Mouse (Mus musculus) left cerebral cortex, adult 18-20 months (tissue): ENCODE data around the gene Nlgn1. TPM values are rescaled to one million over a fixed set of nuclear protein-coding genes. Genes with fewer than 3 reads are reported as not detected.

Source experiments
- DNase-seq, 2 experiments: peaks; one replicate each; pipeline ENCODE4 v3.0.0; 2021 to 2022; ENCODE audit warnings: low spot score in 2 of 2, mixed read lengths in 1 of 2
- total RNA-seq, 2 experiments: library from RNA; stranded (reverse); gene quantifications; 2 replicates each; pipeline ENCODE4 v1.2.3; 2021

Gene Nlgn1
- total RNA-seq, 2 experiments from 2014 or later, result 97.0 to 103 TPM

- peak in 1 of 2 experiments; percentile 14 for DNase-seq
These were observed 236.7 kb downstream of the Nlgn1 start for GRCm38 (mm10) chr3:26095551-26095950.

- no peak for DNase-seq
These were observed 262.9 kb downstream of the Nlgn1 start for GRCm38 (mm10) chr3:26069366-26069765.

DNA sequence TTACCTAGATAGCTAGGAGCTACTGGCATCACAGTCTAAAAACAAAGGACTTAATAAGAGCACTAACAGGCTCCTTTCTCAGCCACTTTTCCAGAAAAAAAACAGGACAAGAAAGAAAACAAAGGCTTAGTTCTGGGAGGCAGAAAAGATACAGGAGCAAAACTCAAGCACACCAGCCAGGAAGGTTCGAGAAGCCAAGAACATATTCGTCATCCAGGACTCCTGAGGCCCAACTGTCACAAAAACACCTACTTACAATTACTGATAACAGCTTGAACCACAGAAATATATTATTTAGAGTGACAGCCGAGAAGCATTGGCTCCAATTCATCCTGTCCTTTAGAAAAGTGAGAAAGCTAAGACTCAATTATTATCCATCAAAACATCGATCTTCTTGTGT lies 281.5 kb downstream of the Nlgn1 start:
- DNase-seq, result no peak

DNA sequence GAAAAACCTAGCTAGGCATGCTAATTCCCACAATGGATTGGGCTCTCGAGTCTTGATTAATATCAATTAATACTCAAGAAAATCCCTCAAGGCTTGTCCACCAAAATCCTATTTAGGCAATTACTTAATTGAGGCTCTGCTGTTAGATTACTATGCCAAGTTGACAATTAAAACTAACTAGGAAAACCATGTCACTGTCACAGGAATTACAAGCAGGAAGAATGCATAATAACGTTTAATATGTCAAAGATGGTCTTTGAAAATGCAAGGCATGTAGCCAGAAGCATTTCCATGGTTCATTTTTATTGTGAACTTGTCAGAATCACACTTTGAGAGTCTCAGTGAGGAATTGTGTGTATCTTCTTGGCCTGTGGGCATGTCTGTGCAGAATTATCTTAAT lies 289.3 kb downstream of the Nlgn1 start:
- no peak for DNase-seq

DNA sequence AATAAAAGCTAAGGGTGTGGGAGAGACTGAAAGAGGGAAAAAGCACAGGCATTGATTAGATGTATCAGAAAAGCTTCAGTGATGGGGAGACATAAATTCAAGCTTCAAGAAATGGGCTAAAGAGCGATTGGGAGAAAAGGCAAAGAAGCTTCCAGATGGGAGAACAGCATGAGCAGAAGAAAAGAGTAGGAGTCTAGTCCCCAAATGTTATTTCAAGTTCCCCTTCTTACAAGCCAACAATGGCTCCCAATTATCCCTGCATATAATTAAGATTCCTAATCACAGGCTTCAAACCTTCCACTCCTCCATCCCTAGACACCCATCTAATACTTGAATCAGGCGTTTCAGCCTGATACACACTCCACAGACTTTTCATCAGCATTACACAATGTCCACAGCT lies 292.6 kb downstream of the Nlgn1 start:
- no peak for DNase-seq

DNA sequence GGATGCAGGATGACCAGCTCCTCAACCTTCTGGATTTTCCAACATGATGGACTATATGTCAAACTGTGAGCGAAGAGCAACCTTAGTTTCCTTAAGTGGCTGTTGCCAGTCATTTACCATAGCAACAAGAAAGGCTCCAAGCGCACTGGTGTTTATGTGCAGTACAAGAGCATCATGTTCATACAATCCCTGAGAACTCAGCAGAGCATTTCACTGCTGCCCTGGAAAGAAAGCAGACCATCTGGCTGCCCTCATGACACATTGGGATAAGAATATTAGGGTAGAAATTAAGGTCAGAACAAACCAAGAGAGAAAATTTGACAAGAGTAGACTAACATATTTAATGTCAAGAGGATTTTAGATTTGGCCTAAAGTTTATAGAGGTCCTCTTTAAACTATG lies 306.2 kb downstream of the Nlgn1 start:
- no peak for DNase-seq

DNA sequence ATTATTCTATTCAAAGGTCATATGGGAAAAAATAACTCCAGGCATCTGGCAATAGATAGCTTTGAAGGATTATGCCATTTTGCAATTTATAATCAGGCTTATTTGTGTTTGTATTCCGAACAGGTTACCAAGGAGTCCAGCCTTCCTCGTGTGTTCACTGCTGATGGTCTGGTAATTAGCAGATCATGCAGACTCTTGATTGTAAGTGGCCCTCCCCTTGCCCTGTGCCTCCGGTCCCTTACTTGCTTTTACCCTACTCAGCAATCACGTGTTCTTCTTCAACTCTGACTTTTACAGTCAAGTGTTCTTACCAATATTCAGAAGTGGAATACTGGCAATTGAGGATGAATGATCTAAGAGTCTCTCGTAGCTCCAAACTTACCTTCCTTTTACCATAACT lies 309.0 kb downstream of the Nlgn1 start:
- no peak for DNase-seq

DNA sequence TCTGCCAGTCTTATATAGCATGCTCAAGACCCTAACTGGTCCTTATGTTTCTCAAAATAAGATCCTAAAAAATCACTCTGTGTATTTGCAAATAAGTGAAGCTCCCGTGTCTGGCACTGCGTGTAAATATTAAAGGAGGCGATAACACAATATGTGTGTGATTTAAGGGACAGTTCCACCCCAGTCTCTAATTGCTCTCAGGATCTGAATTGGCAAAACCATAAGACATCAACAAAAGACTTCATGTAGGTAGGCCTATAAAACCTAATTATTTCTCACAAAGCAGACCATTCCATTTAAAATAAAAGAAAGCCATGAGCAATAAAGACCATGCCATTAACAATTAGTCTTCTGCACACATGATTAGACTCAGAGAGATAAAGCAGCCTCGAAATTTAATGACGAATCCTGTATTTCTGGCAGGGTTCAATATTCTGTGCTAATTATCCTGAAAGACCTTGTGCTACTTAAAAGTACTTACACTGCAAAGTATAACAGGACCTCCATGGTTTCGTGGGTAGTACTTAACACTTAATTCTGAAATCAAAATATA lies 310.6 kb downstream of the Nlgn1 start:
- DNase-seq, result no peak

DNA sequence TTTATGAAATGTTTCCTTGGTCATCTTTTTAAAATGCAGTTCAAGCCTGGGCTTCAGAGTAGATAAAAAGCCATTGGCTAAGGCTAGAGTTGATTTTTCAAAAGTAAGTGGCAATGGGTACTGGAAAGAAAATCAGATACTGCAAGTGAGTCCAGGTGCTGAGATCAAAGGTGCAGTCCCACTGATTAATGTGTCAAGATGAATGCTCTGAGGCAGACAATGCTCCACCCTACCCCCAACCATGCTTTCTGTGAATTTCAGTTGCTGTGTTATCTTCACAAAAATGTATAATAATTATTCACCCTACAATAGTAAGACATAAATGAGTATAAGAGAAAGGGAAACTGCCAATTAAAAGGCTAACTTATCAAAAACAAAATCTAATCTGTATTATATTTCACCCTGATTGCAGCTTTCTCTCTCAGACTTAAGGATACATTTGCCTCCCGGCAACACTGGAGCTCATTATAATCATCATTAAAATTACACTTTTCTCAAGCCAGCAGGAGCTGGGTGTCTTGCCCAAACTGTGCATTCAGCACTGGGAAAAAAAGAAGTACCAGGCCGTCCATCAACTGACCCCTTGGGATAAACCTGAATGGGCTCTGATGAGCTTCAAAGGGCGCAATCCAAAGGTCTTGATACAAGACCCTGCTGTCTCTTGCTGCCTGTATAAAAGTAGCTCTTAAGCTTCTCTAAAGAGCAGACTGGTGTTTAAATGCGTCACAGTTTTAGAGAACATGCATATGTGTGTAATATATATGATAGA lies 320.8 kb downstream of the Nlgn1 start:
- DNase-seq, result no peak

GRCm38 (mm10) chr3:26002863-26003608 lies 329.2 kb downstream of the Nlgn1 start:
- DNase-seq, result no peak

DNA sequence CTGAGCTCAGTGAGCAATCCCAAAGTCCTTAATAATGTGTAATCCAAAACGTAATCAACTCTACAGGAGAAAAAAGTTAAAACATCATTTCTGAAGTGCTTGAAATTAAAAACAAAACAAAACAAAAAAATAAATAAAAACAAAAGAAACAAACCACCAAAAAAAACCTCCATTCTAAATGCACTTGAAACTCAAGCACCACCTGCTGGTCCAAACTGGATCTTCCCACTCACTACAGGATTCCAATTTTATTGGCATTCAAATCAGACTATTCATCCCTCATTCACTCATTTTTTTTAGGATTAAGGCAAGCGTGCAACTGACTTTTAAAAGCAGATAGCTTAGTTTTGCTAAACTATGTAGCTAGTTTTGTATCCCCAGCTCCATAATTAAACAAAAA lies 329.9 kb downstream of the Nlgn1 start:
- DNase-seq, result peak in 1 of 2 experiments; percentile 19

GRCm38 (mm10) chr3:25967546-25967945 lies 364.7 kb downstream of the Nlgn1 start:
- DNase-seq, result no peak

DNA sequence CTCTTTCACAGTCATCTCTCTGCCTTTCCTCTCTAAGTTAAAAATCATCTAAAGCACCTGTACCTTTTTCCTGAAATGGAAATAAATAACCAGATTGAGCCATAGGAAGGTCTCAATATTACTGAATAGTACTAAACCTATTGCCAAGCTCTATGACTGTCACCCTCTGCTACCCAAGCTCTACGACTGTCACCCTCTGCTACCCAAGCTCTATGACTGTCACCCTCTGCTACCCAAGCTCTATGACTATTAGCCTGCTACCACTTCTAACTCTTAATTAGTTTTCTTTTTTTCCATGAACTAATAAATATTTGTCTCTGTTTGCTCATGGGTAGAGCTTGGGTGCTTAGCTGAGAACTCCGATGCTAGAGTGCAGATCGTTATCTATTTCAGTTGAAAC lies 368.0 kb downstream of the Nlgn1 start:
- DNase-seq, result no peak

- no peak for DNase-seq
These were observed 368.7 kb downstream of the Nlgn1 start for GRCm38 (mm10) chr3:25963568-25963967.

DNA sequence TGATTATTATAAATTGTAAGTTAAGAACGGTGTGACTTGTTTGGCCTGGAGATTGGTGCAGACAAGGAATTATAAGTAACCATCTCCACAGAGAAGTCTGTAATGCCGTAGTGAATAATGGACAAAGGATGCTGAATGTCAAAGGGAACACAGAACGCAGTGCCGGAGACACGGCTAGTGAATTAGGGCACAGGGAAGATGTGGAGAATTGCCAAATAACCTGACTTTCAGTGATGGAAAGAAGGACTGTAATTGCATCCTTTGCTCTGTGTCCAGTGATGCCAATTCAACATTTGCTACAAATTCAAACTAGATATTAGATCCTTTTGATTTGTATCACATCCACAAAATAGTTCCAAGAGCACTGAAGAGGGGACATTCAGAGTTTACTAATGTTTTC lies 415.7 kb downstream of the Nlgn1 start:
- no peak for DNase-seq

GRCm38 (mm10) chr3:25914365-25915065 lies 417.7 kb downstream of the Nlgn1 start:
- DNase-seq, result no peak

- DNase-seq, result peak; percentile 82 to 90
These were observed 429.0 kb downstream of the Nlgn1 start for GRCm38 (mm10) chr3:25903140-25903809.

GRCm38 (mm10) chr3:25897456-25897855 lies 434.8 kb downstream of the Nlgn1 start:
- no peak for DNase-seq

- no peak for DNase-seq
These were observed 447.5 kb downstream of the Nlgn1 start for GRCm38 (mm10) chr3:25884797-25885196.

GRCm38 (mm10) chr3:25869161-25869560 lies 463.1 kb downstream of the Nlgn1 start:
- no peak for DNase-seq

GRCm38 (mm10) chr3:25858384-25858783 lies 473.9 kb downstream of the Nlgn1 start:
- DNase-seq, result no peak
